Mouse (Mus musculus) liver, postnatal 0 days (tissue): ENCODE results near the gene Wwox.

ENCODE experiments used
- CTCF ChIP-seq: sonication (generic); IDR thresholded peaks from 2 replicates; pipeline ENCODE4 v1.5.1; 2016; ENCODE audit warnings: antibody characterized with exemption, low read depth
- EP300 ChIP-seq: IDR thresholded peaks from 2 replicates; pipeline ENCODE4 v1.6.1; 2016; ENCODE audit warnings: antibody characterized with exemption, low read depth, mild to moderate bottlenecking

DNA sequence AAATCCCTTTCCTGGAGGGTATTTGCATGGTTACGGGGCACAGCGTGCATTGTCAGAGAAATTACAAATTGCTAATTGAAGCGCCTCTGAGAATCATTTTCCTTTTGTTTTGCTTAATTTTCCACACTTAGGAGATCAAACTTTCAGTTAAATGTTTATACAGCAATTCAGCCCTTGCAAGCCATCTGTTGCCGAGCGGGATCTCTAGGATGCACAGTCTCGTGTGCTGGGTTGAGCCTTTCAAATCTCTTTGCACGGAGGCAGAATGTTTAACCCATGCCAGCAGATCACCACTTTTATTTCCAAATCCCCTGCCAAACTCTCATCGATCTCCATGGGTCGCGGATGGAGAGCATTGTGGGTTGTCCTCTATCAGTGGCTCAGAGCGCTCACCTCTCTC is 891.2 kb downstream of the Wwox start:
- TF ChIP-seq CTCF (no peak), EP300 (no peak)
